Mouse (Mus musculus): ENCODE measurements around the gene Ncoa3. TPM values are rescaled to one million over a fixed set of nuclear protein-coding genes. Genes with fewer than 3 reads are reported as not detected.
"Not testable (repeated sequence)": the region's sequence is repeated elsewhere in the genome, so short reads cannot be mapped to it uniquely, and the experiment has no call there.

Gene Ncoa3
- 12.5 and 25.2 TPM in 2 replicates for polyA plus RNA-seq (2011; ENCODE audit: insufficient read depth, insufficient read length, low replicate concordance, missing spikeins)

DNA sequence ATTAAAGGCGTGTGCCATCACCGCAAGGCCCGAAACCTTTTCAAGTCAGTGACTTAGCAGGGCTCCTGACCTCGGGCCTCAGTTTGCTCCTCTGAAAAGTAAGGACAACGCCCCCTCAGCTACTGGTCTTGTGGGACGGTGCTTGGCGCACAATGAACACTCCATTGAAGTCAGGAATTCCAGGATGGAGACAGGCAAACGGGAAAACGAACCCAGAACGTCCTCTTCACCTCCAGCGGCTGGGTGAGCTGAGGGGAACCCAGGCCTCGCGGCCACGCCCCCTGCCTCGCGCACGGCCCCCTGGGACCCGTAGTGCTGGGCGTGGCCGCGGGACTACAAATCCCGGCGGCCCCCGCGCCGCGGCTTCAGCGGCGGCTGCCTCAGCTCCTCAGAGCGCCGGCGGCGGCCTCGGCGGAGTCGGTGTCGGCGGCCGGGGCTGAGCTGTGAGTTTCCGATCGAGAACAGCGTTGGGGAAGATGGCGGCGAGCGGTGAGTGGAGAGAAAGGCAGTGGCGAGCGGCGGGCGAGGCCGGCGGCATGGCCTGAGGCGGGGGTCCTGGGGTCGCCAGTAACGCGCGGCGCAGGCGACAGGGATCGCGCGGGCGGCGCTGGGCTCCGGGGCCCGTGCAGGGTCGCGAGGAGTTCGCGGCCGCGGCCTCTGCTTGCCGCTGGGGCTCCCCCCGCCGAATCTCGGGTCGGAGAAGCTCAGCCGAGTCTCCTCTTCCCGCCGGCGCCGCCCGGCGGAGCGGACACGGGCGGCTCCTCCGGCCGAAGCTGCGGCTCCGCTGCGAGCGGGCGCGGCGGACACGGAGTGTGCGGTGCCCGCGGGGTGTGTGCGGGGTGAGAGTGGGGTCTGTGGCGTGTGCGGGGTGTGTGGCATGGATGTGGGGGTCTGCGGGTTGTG, at the start of gene Ncoa3:
TSS of gene Ncoa3 (plus strand) at position 367 of the 903 bp plus-strand sequence.
- WGBS, result 1% methylated on average over 103 of the region's 103 CpGs
- peaks cover 1% of the 10 kb centered on the region; the same call in 1 of the 2 replicates for H3K4me1 ChIP-seq (ENCODE audit: control insufficient read depth, insufficient read depth, low read length)
- H3K4me3 ChIP-seq (replicated peaks; ENCODE audit: control insufficient read depth, low read depth, low read length), result peak within 1 kb of the TSS; percentile 99
- peak; percentile 5; the same call in 1 of the 2 replicates for TF ChIP-seq CTCF (IDR thresholded peaks at IDR 0.05; ENCODE audit: control insufficient read depth, insufficient read depth, low read length)
- TF ChIP-seq POLR2A (IDR thresholded peaks at IDR 0.05; ENCODE audit: borderline replicate concordance, control insufficient read depth, low read depth, low read length), result peak; percentile 93
- H3K27ac ChIP-seq (ENCODE audit: control insufficient read depth, insufficient read depth, low read depth, low read length, poor library complexity), result peak within 1 kb of the TSS; percentile 93

DNA sequence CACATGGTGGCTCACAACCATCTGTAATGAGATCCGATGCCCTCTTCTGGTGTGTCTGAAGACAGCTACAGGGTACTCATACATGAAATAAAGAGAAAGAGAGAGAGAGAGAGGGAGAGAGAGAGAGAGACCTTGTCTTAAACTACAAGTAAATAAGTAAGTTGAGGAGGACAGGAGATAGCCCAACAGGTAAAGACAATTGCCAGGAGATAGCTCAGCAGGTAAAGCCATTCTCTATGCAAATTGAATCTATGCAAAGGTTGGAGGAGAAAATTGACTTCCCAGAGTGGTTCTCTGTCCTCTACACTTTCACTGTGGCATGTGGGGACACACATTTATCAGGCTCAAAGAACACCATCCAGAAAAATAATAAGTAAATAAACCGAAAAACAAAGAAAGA, 49.3 kb upstream of the Ncoa3 start:
- peaks cover 2% of the 10 kb centered on the region for H3K4me1 ChIP-seq (ENCODE audit: control insufficient read depth, insufficient read depth, low read length)
- 86% methylated on average over 2 of the region's 2 CpGs for whole genome bisulfite sequencing
- H3K27ac ChIP-seq (ENCODE audit: control insufficient read depth, insufficient read depth, low read depth, low read length, poor library complexity), result no peak overlapping the region
- TF ChIP-seq CTCF (IDR thresholded peaks at IDR 0.05; ENCODE audit: control insufficient read depth, insufficient read depth, low read length), result no peak
- no peak for TF ChIP-seq POLR2A (IDR thresholded peaks at IDR 0.05; ENCODE audit: borderline replicate concordance, control insufficient read depth, low read depth, low read length)
- H3K4me3 ChIP-seq (replicated peaks; ENCODE audit: control insufficient read depth, low read depth, low read length), result no peak overlapping the region

DNA sequence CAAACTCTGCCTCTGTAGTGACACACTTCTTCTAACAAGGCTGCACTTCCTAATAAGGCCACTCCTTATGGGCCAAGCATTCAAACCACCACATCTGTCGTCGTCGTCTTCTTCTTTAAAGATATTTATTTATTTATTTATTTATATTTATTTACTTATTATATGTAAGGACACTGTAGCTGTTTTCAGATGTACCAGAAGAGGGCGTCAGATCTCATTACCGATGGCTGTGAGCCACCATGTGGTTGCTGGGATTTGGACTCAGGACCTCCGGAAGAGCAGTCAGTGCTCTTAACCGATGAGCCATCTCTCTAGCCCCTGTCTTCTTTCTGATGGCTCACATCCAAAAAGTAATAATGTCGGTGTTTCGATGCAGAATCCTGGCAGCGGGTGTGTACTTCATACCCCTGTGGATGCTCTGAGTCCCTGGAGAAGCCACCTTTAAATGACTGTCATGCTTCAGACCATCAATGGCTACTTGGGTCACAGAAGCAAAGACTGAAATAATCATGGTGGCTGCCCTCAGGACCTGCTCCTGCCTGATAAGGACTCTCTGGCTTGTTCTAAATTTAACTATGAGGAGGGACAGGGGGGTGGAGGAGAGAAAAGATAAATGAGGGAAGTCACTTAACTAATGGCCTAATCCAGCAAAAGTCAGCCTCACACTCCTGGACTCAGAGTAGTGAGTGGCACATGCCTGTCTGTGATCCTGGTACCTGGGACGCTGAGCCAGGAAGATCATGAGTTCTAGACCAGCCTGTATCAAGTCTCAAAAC, 47.7 kb upstream of the Ncoa3 start:
- TF ChIP-seq POLR2A (IDR thresholded peaks at IDR 0.05; ENCODE audit: borderline replicate concordance, control insufficient read depth, low read depth, low read length) (no peak), CTCF (IDR thresholded peaks at IDR 0.05; ENCODE audit: control insufficient read depth, insufficient read depth, low read length) (no peak)
- H3K4me3 ChIP-seq (replicated peaks; ENCODE audit: control insufficient read depth, low read depth, low read length), result no peak overlapping the region
- H3K4me1 ChIP-seq (ENCODE audit: control insufficient read depth, insufficient read depth, low read length), result peaks cover 7% of the 10 kb centered on the region; the same call in 1 of the 2 replicates
- 69% methylated on average over 11 of the region's 11 CpGs for WGBS
- no peak overlapping the region for H3K27ac ChIP-seq (ENCODE audit: control insufficient read depth, insufficient read depth, low read depth, low read length, poor library complexity)

DNA sequence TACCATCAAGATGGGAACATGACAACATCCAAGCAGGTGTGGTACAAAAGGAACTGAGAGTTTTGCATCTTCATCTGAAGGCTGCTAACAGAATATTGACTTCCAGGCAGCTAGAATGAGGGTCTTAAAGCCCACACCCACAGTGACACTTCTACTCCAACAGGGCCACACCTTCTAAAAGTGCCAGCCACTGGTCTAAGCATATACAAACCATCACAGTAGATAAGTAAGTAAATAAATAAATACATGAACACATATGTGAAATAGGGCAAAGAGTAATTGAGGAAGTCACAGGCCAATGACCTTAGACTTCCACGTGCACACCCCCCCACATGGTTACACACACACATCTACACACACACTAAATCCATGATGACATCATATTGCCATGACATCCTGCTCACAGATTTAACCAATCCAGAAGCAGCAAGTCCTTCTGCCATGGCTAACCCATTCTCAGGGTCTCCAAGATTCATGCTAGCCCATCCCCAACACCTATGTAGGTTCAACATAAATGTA, 46.3 kb upstream of the Ncoa3 start:
- Histone ChIP-seq H3K4me3 (replicated peaks; ENCODE audit: control insufficient read depth, low read depth, low read length) (no peak overlapping the region), H3K27ac (ENCODE audit: control insufficient read depth, insufficient read depth, low read depth, low read length, poor library complexity) (no peak overlapping the region; the same call in 1 of the 2 replicates), H3K4me1 (ENCODE audit: control insufficient read depth, insufficient read depth, low read length) (peaks cover 9% of the 10 kb centered on the region)
- TF ChIP-seq CTCF (IDR thresholded peaks at IDR 0.05; ENCODE audit: control insufficient read depth, insufficient read depth, low read length), result no peak
- no peak for TF ChIP-seq POLR2A (IDR thresholded peaks at IDR 0.05; ENCODE audit: borderline replicate concordance, control insufficient read depth, low read depth, low read length)
- 7% methylated on average over 1 of the region's 1 CpGs for WGBS

DNA sequence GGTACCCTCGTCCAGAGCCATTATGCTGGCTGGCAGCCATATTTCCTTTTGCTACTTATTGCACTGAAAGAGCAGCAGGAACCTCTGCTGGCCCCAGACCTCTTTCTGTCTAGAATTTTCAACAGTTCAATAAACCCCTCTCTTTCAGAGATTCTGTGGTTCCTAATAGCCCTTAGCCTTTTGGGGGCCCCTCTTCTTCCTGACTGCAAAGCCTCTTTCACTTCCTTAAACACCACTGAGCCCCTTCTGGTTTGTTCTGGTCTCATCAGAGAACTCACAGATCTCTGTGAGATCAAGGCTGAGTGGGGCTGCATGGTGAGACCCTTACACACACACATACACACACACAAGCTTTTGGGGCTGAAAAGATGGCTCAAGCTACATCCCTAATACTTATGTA, 44.4 kb upstream of the Ncoa3 start:
- WGBS, result 9% methylated on average over 1 of the region's 1 CpGs

DNA sequence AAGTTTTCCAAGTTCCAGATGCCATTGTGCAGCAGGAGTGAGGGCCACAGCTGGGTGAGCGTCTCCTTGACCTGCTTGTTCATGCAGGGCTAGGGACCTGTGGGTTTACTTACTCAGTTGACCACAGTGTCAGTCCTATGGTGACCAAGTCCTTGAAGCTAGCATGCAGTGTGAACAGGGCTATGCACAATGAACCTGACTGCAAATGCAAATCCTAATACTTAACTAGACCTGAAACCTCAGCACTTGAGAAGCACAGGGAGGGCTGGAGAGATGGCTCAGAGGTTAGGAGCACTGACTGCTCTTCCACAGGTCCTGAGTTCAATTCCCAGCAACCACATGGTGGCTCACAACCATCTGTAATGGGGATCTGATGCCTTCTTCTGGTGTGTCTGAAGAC, 43.7 kb upstream of the Ncoa3 start:
- H3K4me1 ChIP-seq (ENCODE audit: control insufficient read depth, insufficient read depth, low read length), result peaks cover 10% of the 10 kb centered on the region
- not testable (repeated sequence) for H3K27ac ChIP-seq (ENCODE audit: control insufficient read depth, insufficient read depth, low read depth, low read length, poor library complexity)
- 62% methylated on average over 1 of the region's 1 CpGs for WGBS

More for the DNA sequence above, 44.4 kb upstream of the Ncoa3 start:
- TF ChIP-seq CTCF (IDR thresholded peaks at IDR 0.05; ENCODE audit: control insufficient read depth, insufficient read depth, low read length), result no peak
- TF ChIP-seq POLR2A (IDR thresholded peaks at IDR 0.05; ENCODE audit: borderline replicate concordance, control insufficient read depth, low read depth, low read length), result no peak
- H3K4me1 ChIP-seq (ENCODE audit: control insufficient read depth, insufficient read depth, low read length), result peaks cover 10% of the 10 kb centered on the region
- H3K27ac ChIP-seq (ENCODE audit: control insufficient read depth, insufficient read depth, low read depth, low read length, poor library complexity), result peak overlapping the region; percentile 64; the same call in 1 of the 2 replicates
- H3K4me3 ChIP-seq (replicated peaks; ENCODE audit: control insufficient read depth, low read depth, low read length), result no peak overlapping the region

DNA sequence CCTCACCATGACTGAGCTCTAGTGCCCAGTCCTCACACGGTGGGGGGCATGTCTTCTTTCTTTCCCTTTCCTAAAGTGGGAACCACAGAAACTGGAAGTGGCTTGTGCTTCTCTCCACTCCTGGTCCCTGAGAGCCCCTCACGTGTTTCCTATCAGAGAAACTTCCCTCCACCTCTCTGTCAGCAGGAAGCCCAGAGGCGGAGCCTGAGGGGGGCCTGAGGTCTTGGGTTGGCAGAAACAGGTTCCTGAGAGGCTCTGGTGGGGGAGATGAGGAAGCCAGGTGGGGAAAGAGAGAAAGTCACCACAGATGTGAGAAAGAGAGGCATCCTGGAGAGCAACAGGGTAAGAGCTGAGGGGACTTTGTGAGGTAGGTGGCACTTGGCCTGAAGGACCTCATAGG, 42.7 kb upstream of the Ncoa3 start:
- WGBS, result 4% methylated on average over 3 of the region's 3 CpGs
- no peak overlapping the region for H3K4me3 ChIP-seq (replicated peaks; ENCODE audit: control insufficient read depth, low read depth, low read length)
- 0 out of 2 replicates have a peak overlapping the region, but pooled peaks have one; percentile 30 for H3K27ac ChIP-seq (ENCODE audit: control insufficient read depth, insufficient read depth, low read depth, low read length, poor library complexity)
- TF ChIP-seq POLR2A (IDR thresholded peaks at IDR 0.05; ENCODE audit: borderline replicate concordance, control insufficient read depth, low read depth, low read length) (no peak), CTCF (IDR thresholded peaks at IDR 0.05; ENCODE audit: control insufficient read depth, insufficient read depth, low read length) (no peak)
- H3K4me1 ChIP-seq (ENCODE audit: control insufficient read depth, insufficient read depth, low read length), result peaks cover 10% of the 10 kb centered on the region

More for the DNA sequence above, 43.7 kb upstream of the Ncoa3 start:
- H3K4me3 ChIP-seq (replicated peaks; ENCODE audit: control insufficient read depth, low read depth, low read length), result not testable (repeated sequence)
